Mouse (Mus musculus): ENCODE measurements around the gene U2surp. TPM values are rescaled to one million over a fixed set of nuclear protein-coding genes. Genes with fewer than 3 reads are reported as not detected.

The U2surp gene
- total RNA-seq (2021) = 10 to 100 TPM; 80.4 to 87.4 TPM

- DNase-seq = peak; percentile 96
- intact Hi-C loops (cut with DNase I) = no loop called here
Measured at GRCm38 (mm10) chr9:95511472-95512330, at the start of gene U2surp. Gene U2surp (minus strand): TSS chr9:95511996.

- intact Hi-C loops (cut with DNase I) = no loop called here
- DNase-seq = peak; percentile 45
Measured at GRCm38 (mm10) chr9:95559936-95560735, 48.3 kb upstream of the U2surp start.

GRCm38 (mm10) chr9:95559059-95559935 lies 47.5 kb upstream of the U2surp start, which contains the start of gene Paqr9:
Gene Paqr9 (plus strand): TSS chr9:95559657.
- intact Hi-C loops (cut with DNase I) = no loop called here
- DNase-seq = peak; percentile 34

- intact Hi-C loops (cut with DNase I) = no loop called here
- no peak for DNase-seq
Measured at GRCm38 (mm10) chr9:95558726-95559058, 46.9 kb upstream of the U2surp start.

GRCm38 (mm10) chr9:95557722-95558121 lies 45.9 kb upstream of the U2surp start:
- intact Hi-C loops (cut with DNase I) = no loop called here

GRCm38 (mm10) chr9:95556067-95556512 lies 44.3 kb upstream of the U2surp start:
- no peak for DNase-seq
- intact Hi-C loops (cut with DNase I) = no loop called here

More at GRCm38 (mm10) chr9:95557722-95558121, 45.9 kb upstream of the U2surp start:
- DNase-seq = no peak

GRCm38 (mm10) chr9:95555233-95555740 lies 43.5 kb upstream of the U2surp start:
- no peak for DNase-seq
- intact Hi-C loops (cut with DNase I) = no loop called here

GRCm38 (mm10) chr9:95554231-95555221 lies 42.7 kb upstream of the U2surp start:
- intact Hi-C loops (cut with DNase I) = no loop called here
- no peak for DNase-seq

GRCm38 (mm10) chr9:95552175-95552705 lies 40.4 kb upstream of the U2surp start:
- intact Hi-C loops (cut with DNase I) = no loop called here
- DNase-seq = peak; percentile 31

- intact Hi-C loops (cut with DNase I) = no loop called here
- DNase-seq = no peak
Measured at GRCm38 (mm10) chr9:95550856-95551774, 39.3 kb upstream of the U2surp start.

- intact Hi-C loops (cut with DNase I) = no loop called here
- DNase-seq = no peak
Measured at GRCm38 (mm10) chr9:95549626-95550411, 38.0 kb upstream of the U2surp start.

GRCm38 (mm10) chr9:95546679-95547078 lies 34.9 kb upstream of the U2surp start:
- DNase-seq = no peak
- intact Hi-C loops (cut with DNase I) = no loop called here

- intact Hi-C loops (cut with DNase I) = no loop called here
- no peak for DNase-seq
Measured at GRCm38 (mm10) chr9:95544598-95544997, 32.8 kb upstream of the U2surp start.

GRCm38 (mm10) chr9:95542475-95542874 lies 30.7 kb upstream of the U2surp start:
- intact Hi-C loops (cut with DNase I) = no loop called here
- no peak for DNase-seq

GRCm38 (mm10) chr9:95541650-95542432 lies 30.0 kb upstream of the U2surp start:
- DNase-seq = no peak
- intact Hi-C loops (cut with DNase I) = no loop called here

GRCm38 (mm10) chr9:95541208-95541607 lies 29.4 kb upstream of the U2surp start:
- intact Hi-C loops (cut with DNase I) = no loop called here
- no peak for DNase-seq
